Mouse (Mus musculus) stomach, postnatal 0 days (tissue): ENCODE data around the gene Trim2.

Source experiments
- CTCF ChIP-seq: IDR thresholded peaks from 2 replicates; pipeline ENCODE4 v1.5.1; 2016; ENCODE audit warnings: antibody characterized with exemption, low read depth, mild to moderate bottlenecking, moderate library complexity
- EP300 ChIP-seq: optimal IDR thresholded peaks from 2 replicates; pipeline ENCODE3; 2016; ENCODE audit warnings: antibody characterized with exemption

DNA sequence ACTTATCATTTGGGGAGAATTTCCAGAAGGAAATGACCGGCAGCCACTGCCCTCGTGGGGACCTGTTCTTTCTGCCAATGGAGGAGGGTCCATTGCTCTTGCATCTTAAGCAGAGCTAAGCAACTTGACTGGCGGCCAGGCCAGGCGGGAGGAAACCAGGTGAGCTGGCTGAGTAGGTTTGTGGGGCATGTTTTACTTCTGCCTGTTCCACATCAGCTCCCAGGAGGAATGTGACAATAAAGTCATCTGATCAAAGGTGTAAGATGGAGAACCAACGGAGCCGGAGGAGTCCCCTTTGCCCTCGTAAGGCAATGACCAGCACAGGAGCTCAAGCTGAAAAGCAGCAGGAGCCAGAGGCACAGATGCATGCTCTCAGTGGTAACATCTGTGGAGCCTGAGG, 35.1 kb upstream of the Trim2 start:
- no peak for TF ChIP-seq CTCF
- no peak for TF ChIP-seq EP300
